Mouse (Mus musculus): ENCODE measurements at regions not wholly inside any gene's neighbourhood (a gene's known extent, or its start where the extent isn't known, plus 50 kb on each side); places are given as distances from the start of the nearest gene placed in this dataset.
"Not testable (repeated sequence)": the region's sequence is repeated elsewhere in the genome, so short reads cannot be mapped to it uniquely, and the experiment has no call there.

GRCm38 (mm10) chr14:17560001-17560400 lies 100.1 kb upstream of the Thrb start:
- not testable (repeated sequence) for DNase-seq (ENCODE audit: low spot score)

GRCm38 (mm10) chr14:17567927-17568326 lies 92.1 kb upstream of the Thrb start:
- no peak for DNase-seq (ENCODE audit: low spot score)

GRCm38 (mm10) chr14:17569087-17569636 lies 90.9 kb upstream of the Thrb start:
- no peak for DNase-seq (ENCODE audit: low spot score)

GRCm38 (mm10) chr14:17578776-17579175 lies 81.3 kb upstream of the Thrb start:
- DNase-seq (ENCODE audit: low spot score): no peak

- no peak for DNase-seq (ENCODE audit: low spot score)
Observed at GRCm38 (mm10) chr14:17589595-17589994, 70.5 kb upstream of the Thrb start.

GRCm38 (mm10) chr14:17599553-17599952 lies 60.5 kb upstream of the Thrb start:
- no peak for DNase-seq (ENCODE audit: low spot score)

- DNase-seq (ENCODE audit: low spot score): no peak
Observed at GRCm38 (mm10) chr14:17602357-17602756, 57.7 kb upstream of the Thrb start.

- DNase-seq (ENCODE audit: low spot score): no peak
Observed at GRCm38 (mm10) chr14:17606018-17606417, 54.0 kb upstream of the Thrb start.

- DNase-seq (ENCODE audit: low spot score): no peak
Observed at GRCm38 (mm10) chr14:17607186-17607585, 52.9 kb upstream of the Thrb start.

Data from ovary, postnatal 14 days (tissue).